Mouse (Mus musculus) Patski (cell line): ENCODE measurements around the gene Eif4g3. TPM values are rescaled to one million over a fixed set of nuclear protein-coding genes. Genes with fewer than 3 reads are reported as not detected.

ENCODE experiments used
- ATAC-seq: fragments of 100-300 bp; one replicate; pipeline ENCODE4 v1.8.0; 2021
- CTCF ChIA-PET: fragments of 350-600 bp; sonication (Branson Sonifier 250); formaldehyde crosslinking; loops from one replicate; lab custom pipeline; 2022; ENCODE audit warnings: inconsistent platforms; lab: Charles Lee
- POLR2A ChIA-PET: fragments of 350-600 bp; sonication (Branson Sonifier 250); formaldehyde crosslinking; loops from one replicate; lab custom pipeline; 2022; ENCODE audit warnings: antibody characterized with exemption, inconsistent platforms; lab: Charles Lee
- DNase-seq: peaks from one replicate; pipeline ENCODE4 v3.0.0-alpha.2; 2011; ENCODE audit warnings: low read depth, low spot score
- H3K27me3 ChIP-seq: fragments of 371-371 bp; one replicate; pipeline ENCODE4 v1.5.1; 2021
- CTCF ChIP-seq: fragments of 100-300 bp; IDR thresholded peaks from one replicate; pipeline ENCODE4 v1.5.1; 2021
- in situ Hi-C: fragments of 300-500 bp; cut with MboI; formaldehyde crosslinking; loops from 3 replicates; pipeline ENCODE4 v1.11.1; 2018; ENCODE audit warnings: low pct_unique_long_range_greater_than_20kb, mixed read lengths
- polyA plus RNA-seq: library from polyadenylated mRNA; unstranded; gene quantifications from one replicate; pipeline ENCODE4 v1.2.3, GENCODE M21; 2021

Eif4g3 gene
- polyA plus RNA-seq, 1 experiment from 2014 or later, result 73.5 TPM

GRCm38 (mm10) chr4:138073531-138073930 lies 80.7 kb downstream of the Eif4g3 start:
- no peak for TF ChIP-seq CTCF
- in situ Hi-C loops, result no loop called here
- ATAC-seq, result no peak
- H3K27me3 ChIP-seq, result no peaks in the 10 kb centered on the region
- CTCF ChIA-PET, result interaction anchor here (1.0 kb wide), 1 partner anchor 11 kb away, joined by 3 read pairs; no protein-coding TSS in a partner anchor
- POLR2A ChIA-PET, result interaction anchor here (2.6 kb wide), 1 partner anchor 10 kb away, joined by 6 read pairs; no protein-coding TSS in a partner anchor
- no peak for DNase-seq

- no peak for DNase-seq
- POLR2A ChIA-PET, result interaction anchor here (1.3 to 2.6 kb wide), 2 partner anchors 11 to 16 kb away, joined by 6 read pairs; no protein-coding TSS in a partner anchor
- CTCF ChIA-PET, result interaction anchor here (0.9 kb wide), 1 partner anchor 42 kb away, joined by 3 read pairs; no protein-coding TSS in a partner anchor
- no peak for ATAC-seq
- no peaks in the 10 kb centered on the region for H3K27me3 ChIP-seq
- in situ Hi-C loops, result no loop called here
- TF ChIP-seq CTCF, result no peak
Observed at GRCm38 (mm10) chr4:138074896-138075584, 82.2 kb downstream of the Eif4g3 start.

- ATAC-seq (peak; percentile 60), DNase-seq (peak; percentile 66)
- TF ChIP-seq CTCF, result no peak
- ChIA-PET CTCF (no interaction called here), POLR2A (interaction anchor here (1.0 kb wide), 1 partner anchor 11 kb away, joined by 3 read pairs; no protein-coding TSS in a partner anchor)
- in situ Hi-C loops, result no loop called here
- no peaks in the 10 kb centered on the region for H3K27me3 ChIP-seq
Observed at GRCm38 (mm10) chr4:138077663-138078295, 85.0 kb downstream of the Eif4g3 start.

GRCm38 (mm10) chr4:138079234-138079633 lies 86.4 kb downstream of the Eif4g3 start:
- ChIA-PET POLR2A (no interaction called here), CTCF (no interaction called here)
- ATAC-seq, result no peak
- no peak for DNase-seq
- H3K27me3 ChIP-seq, result no peaks in the 10 kb centered on the region
- in situ Hi-C loops, result no loop called here
- no peak for TF ChIP-seq CTCF

GRCm38 (mm10) chr4:138082466-138082865 lies 89.6 kb downstream of the Eif4g3 start:
- in situ Hi-C loops, result no loop called here
- ChIA-PET POLR2A (interaction anchor here (0.6 kb wide), 1 partner anchor 451 kb away, joined by 3 read pairs; no protein-coding TSS in a partner anchor), CTCF (interaction anchor here (1.4 kb wide), 1 partner anchor 22 kb away, joined by 3 read pairs; no protein-coding TSS in a partner anchor)
- no peaks in the 10 kb centered on the region for H3K27me3 ChIP-seq
- TF ChIP-seq CTCF, result no peak
- DNase-seq (no peak), ATAC-seq (no peak)

GRCm38 (mm10) chr4:138084103-138084502 lies 91.3 kb downstream of the Eif4g3 start:
- in situ Hi-C loops, result no loop called here
- H3K27me3 ChIP-seq, result no peaks in the 10 kb centered on the region
- TF ChIP-seq CTCF, result no peak
- ChIA-PET CTCF (interaction anchor here (0.9 to 2.1 kb wide), 2 partner anchors 11 to 20 kb away, joined by 3 to 4 read pairs; no protein-coding TSS in a partner anchor), POLR2A (interaction anchor here (1.0 kb wide), 1 partner anchor 11 kb away, joined by 3 read pairs; no protein-coding TSS in a partner anchor)
- no peak for ATAC-seq
- no peak for DNase-seq

GRCm38 (mm10) chr4:138084851-138085573 lies 92.2 kb downstream of the Eif4g3 start:
- ChIA-PET CTCF (interaction anchor here (2.1 kb wide), 1 partner anchor 10 kb away, joined by 4 read pairs; no protein-coding TSS in a partner anchor), POLR2A (interaction anchor here (1.0 kb wide), 1 partner anchor 10 kb away, joined by 3 read pairs; no protein-coding TSS in a partner anchor)
- no peak for TF ChIP-seq CTCF
- ATAC-seq (no peak), DNase-seq (no peak)
- in situ Hi-C loops, result no loop called here
- H3K27me3 ChIP-seq, result no peaks in the 10 kb centered on the region

GRCm38 (mm10) chr4:138086949-138087348 lies 94.1 kb downstream of the Eif4g3 start:
- in situ Hi-C loops, result no loop called here

GRCm38 (mm10) chr4:138089512-138089911 lies 96.7 kb downstream of the Eif4g3 start:
- TF ChIP-seq CTCF, result no peak
- CTCF ChIA-PET, result no interaction called here
- H3K27me3 ChIP-seq, result no peaks in the 10 kb centered on the region
- in situ Hi-C loops, result no loop called here
- ATAC-seq (no peak), DNase-seq (no peak)
- POLR2A ChIA-PET, result no interaction called here

More at GRCm38 (mm10) chr4:138086949-138087348, 94.1 kb downstream of the Eif4g3 start:
- no peaks in the 10 kb centered on the region for H3K27me3 ChIP-seq
- no peak for DNase-seq
- CTCF ChIA-PET, result no interaction called here
- POLR2A ChIA-PET, result no interaction called here
- TF ChIP-seq CTCF, result no peak
- ATAC-seq, result no peak

GRCm38 (mm10) chr4:138091562-138092194 lies 98.9 kb downstream of the Eif4g3 start:
- no peaks in the 10 kb centered on the region for H3K27me3 ChIP-seq
- ChIA-PET CTCF (no interaction called here), POLR2A (interaction anchor here (1.2 kb wide), 1 partner anchor 17 kb away, joined by 6 read pairs; no protein-coding TSS in a partner anchor)
- ATAC-seq, result no peak
- no peak for TF ChIP-seq CTCF
- DNase-seq, result no peak
- in situ Hi-C loops, result no loop called here
